Mouse (Mus musculus): ENCODE results near the gene Fpgs. TPM values are rescaled to one million over a fixed set of nuclear protein-coding genes. Genes with fewer than 3 reads are reported as not detected.

Gene Fpgs
- polyA plus RNA-seq, 1 experiment from 2014 or later, result 15.3 TPM

- ATAC-seq (ENCODE audit: low FRiP score, low TSS enrichment) (no peak), DNase-seq (no peak)
- no peaks in the 10 kb centered on the region for H3K27me3 ChIP-seq (ENCODE audit: control insufficient read depth, insufficient read depth, low read length)
- no peak within 1 kb of the TSS for H3K4me3 ChIP-seq (replicated peaks; ENCODE audit: low read depth, low read length)
- whole genome bisulfite sequencing, result 56% methylated on average over 8 of the region's 8 CpGs
- H3K9ac ChIP-seq (replicated peaks; ENCODE audit: low read length), result no peak within 1 kb of the TSS
- H3K9me3 ChIP-seq (ENCODE audit: control insufficient read depth, low read length), result no peaks in the 10 kb centered on the region
- no peaks in the 10 kb centered on the region for H3K4me1 ChIP-seq (ENCODE audit: control insufficient read depth, insufficient read depth, low read length)
- H3K27ac ChIP-seq (replicated peaks; ENCODE audit: low read depth, low read length), result no peak within 1 kb of the TSS
- no peaks in the 10 kb centered on the region for H3K36me3 ChIP-seq (ENCODE audit: control insufficient read depth, insufficient read depth, low read length)
- no peak within 1 kb of the TSS for H3K4me2 ChIP-seq (ENCODE audit: low read length)
These were observed 16.8 kb upstream of the Fpgs start, which contains the start of gene Sh2d3c for GRCm38 (mm10) chr2:32720681-32721229. Gene Sh2d3c (plus strand): TSS chr2:32721055.

GRCm38 (mm10) chr2:32720053-32720452 is 16.1 kb upstream of the Fpgs start:
- no peak for ATAC-seq (ENCODE audit: low FRiP score, low TSS enrichment)

DNA sequence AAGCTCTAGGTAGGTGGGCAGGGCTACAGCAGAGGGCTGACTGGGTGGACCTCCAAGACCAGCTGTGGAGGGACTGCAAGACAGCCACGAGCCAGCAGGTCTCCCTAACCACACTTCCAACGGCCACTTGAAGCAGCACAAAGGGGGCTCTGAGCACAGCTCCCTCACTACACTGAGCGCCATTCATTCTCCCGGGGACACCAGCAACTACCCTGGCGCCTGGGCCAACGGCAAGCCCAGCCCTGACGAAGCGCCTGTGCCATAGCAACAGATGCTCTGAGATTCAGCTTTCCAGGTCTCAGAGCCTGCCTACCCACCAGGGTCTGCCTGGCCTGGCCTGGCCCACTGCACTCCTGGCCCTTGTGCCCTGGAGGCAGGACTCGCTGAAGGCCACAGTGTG is 14.8 kb upstream of the Fpgs start:
- Histone ChIP-seq H3K4me1 (ENCODE audit: control insufficient read depth, insufficient read depth, low read length) (peaks cover 6% of the 10 kb centered on the region), H3K9me3 (ENCODE audit: control insufficient read depth, low read length) (no peaks in the 10 kb centered on the region), H3K9ac (replicated peaks; ENCODE audit: low read length) (no peak overlapping the region), H3K36me3 (ENCODE audit: control insufficient read depth, insufficient read depth, low read length) (no peaks in the 10 kb centered on the region), H3K4me2 (ENCODE audit: low read length) (no peak overlapping the region), H3K4me3 (replicated peaks; ENCODE audit: low read depth, low read length) (no peak overlapping the region), H3K27me3 (ENCODE audit: control insufficient read depth, insufficient read depth, low read length) (no peaks in the 10 kb centered on the region), H3K27ac (replicated peaks; ENCODE audit: low read depth, low read length) (no peak overlapping the region)
- DNase-seq, result peak; percentile 44
- WGBS, result 43% methylated on average over 9 of the region's 9 CpGs
- ATAC-seq (ENCODE audit: low FRiP score, low TSS enrichment), result no peak

More at GRCm38 (mm10) chr2:32720053-32720452, 16.1 kb upstream of the Fpgs start:
- no peaks in the 10 kb centered on the region for H3K4me1 ChIP-seq (ENCODE audit: control insufficient read depth, insufficient read depth, low read length)
- 91% methylated on average over 3 of the region's 3 CpGs for WGBS
- H3K4me3 ChIP-seq (replicated peaks; ENCODE audit: low read depth, low read length), result no peak overlapping the region
- no peaks in the 10 kb centered on the region for H3K27me3 ChIP-seq (ENCODE audit: control insufficient read depth, insufficient read depth, low read length)
- H3K27ac ChIP-seq (replicated peaks; ENCODE audit: low read depth, low read length), result no peak overlapping the region
- no peaks in the 10 kb centered on the region for H3K36me3 ChIP-seq (ENCODE audit: control insufficient read depth, insufficient read depth, low read length)
- H3K9ac ChIP-seq (replicated peaks; ENCODE audit: low read length), result no peak overlapping the region
- no peaks in the 10 kb centered on the region for H3K9me3 ChIP-seq (ENCODE audit: control insufficient read depth, low read length)
- no peak overlapping the region for H3K4me2 ChIP-seq (ENCODE audit: low read length)
- DNase-seq, result no peak

- ATAC-seq (ENCODE audit: low FRiP score, low TSS enrichment), result no peak
- Histone ChIP-seq H3K27me3 (ENCODE audit: control insufficient read depth, insufficient read depth, low read length) (no peaks in the 10 kb centered on the region), H3K36me3 (ENCODE audit: control insufficient read depth, insufficient read depth, low read length) (peaks cover 13% of the 10 kb centered on the region), H3K4me1 (ENCODE audit: control insufficient read depth, insufficient read depth, low read length) (peaks cover 15% of the 10 kb centered on the region), H3K9ac (replicated peaks; ENCODE audit: low read length) (no peak overlapping the region), H3K9me3 (ENCODE audit: control insufficient read depth, low read length) (no peaks in the 10 kb centered on the region), H3K27ac (replicated peaks; ENCODE audit: low read depth, low read length) (no peak overlapping the region), H3K4me2 (ENCODE audit: low read length) (no peak overlapping the region), H3K4me3 (replicated peaks; ENCODE audit: low read depth, low read length) (no peak overlapping the region)
- 73% methylated on average over 4 of the region's 4 CpGs for WGBS
- no peak for DNase-seq
These were observed 11.1 kb upstream of the Fpgs start for GRCm38 (mm10) chr2:32714987-32715425.

- peak overlapping the region; percentile 99 for H3K27ac ChIP-seq (replicated peaks; ENCODE audit: low read depth, low read length)
- H3K4me3 ChIP-seq (replicated peaks; ENCODE audit: low read depth, low read length), result 0 out of 2 replicates have a peak overlapping the region, but pooled peaks have one; percentile 89
- no peaks in the 10 kb centered on the region for H3K9me3 ChIP-seq (ENCODE audit: control insufficient read depth, low read length)
- peak overlapping the region; percentile 97; the same call in 1 of the 2 replicates for H3K4me2 ChIP-seq (ENCODE audit: low read length)
- H3K4me1 ChIP-seq (ENCODE audit: control insufficient read depth, insufficient read depth, low read length), result peaks cover 15% of the 10 kb centered on the region
- peaks cover 19% of the 10 kb centered on the region for H3K36me3 ChIP-seq (ENCODE audit: control insufficient read depth, insufficient read depth, low read length)
- peak overlapping the region; percentile 95; the same call in 1 of the 2 replicates for H3K9ac ChIP-seq (replicated peaks; ENCODE audit: low read length)
- WGBS, result 68% methylated on average over 11 of the region's 11 CpGs
- no peak for DNase-seq
- ATAC-seq (ENCODE audit: low FRiP score, low TSS enrichment), result no peak
- no peaks in the 10 kb centered on the region for H3K27me3 ChIP-seq (ENCODE audit: control insufficient read depth, insufficient read depth, low read length)
These were observed 10.4 kb upstream of the Fpgs start for GRCm38 (mm10) chr2:32714117-32714986.

GRCm38 (mm10) chr2:32712934-32713817 is 9.2 kb upstream of the Fpgs start, which contains the start of gene Cdk9:
Gene Cdk9 (minus strand): TSS chr2:32713076.
- H3K4me2 ChIP-seq (ENCODE audit: low read length), result peak within 1 kb of the TSS; percentile 97
- WGBS, result under 1% methylated on average over 53 of the region's 79 CpGs
- H3K4me1 ChIP-seq (ENCODE audit: control insufficient read depth, insufficient read depth, low read length), result peaks cover 15% of the 10 kb centered on the region
- ATAC-seq (ENCODE audit: low FRiP score, low TSS enrichment) (peak; percentile 89), DNase-seq (peak; percentile 95)
- peak within 1 kb of the TSS; percentile 95 for H3K9ac ChIP-seq (replicated peaks; ENCODE audit: low read length)
- no peaks in the 10 kb centered on the region for H3K9me3 ChIP-seq (ENCODE audit: control insufficient read depth, low read length)
- H3K36me3 ChIP-seq (ENCODE audit: control insufficient read depth, insufficient read depth, low read length), result peaks cover 31% of the 10 kb centered on the region
- peak within 1 kb of the TSS; percentile 99 for H3K27ac ChIP-seq (replicated peaks; ENCODE audit: low read depth, low read length)
- H3K4me3 ChIP-seq (replicated peaks; ENCODE audit: low read depth, low read length), result peak within 1 kb of the TSS; percentile 89
- H3K27me3 ChIP-seq (ENCODE audit: control insufficient read depth, insufficient read depth, low read length), result no peaks in the 10 kb centered on the region

DNA sequence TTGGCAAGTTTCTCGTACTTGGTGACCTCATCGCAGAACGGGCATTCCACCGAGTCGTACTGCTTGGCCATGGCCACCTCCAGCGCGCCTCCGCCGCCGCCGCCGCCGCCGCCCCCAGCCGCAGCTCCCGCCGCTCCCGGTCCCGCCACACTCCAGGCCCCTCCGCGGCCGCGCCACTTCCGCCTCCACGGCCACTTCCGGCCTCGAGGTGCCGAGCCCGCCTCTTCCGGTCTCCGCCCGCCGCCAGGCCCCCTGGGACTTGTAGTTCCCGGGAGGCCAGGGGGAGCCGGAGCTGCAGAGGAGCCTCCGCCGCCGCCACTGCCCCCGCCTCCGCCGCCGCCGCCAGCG is 8.6 kb upstream of the Fpgs start:
- Histone ChIP-seq H3K4me2 (ENCODE audit: low read length) (peak overlapping the region; percentile 97), H3K27ac (replicated peaks; ENCODE audit: low read depth, low read length) (peak overlapping the region; percentile 99), H3K4me3 (replicated peaks; ENCODE audit: low read depth, low read length) (peak overlapping the region; percentile 89), H3K27me3 (ENCODE audit: control insufficient read depth, insufficient read depth, low read length) (no peaks in the 10 kb centered on the region), H3K9me3 (ENCODE audit: control insufficient read depth, low read length) (no peaks in the 10 kb centered on the region), H3K9ac (replicated peaks; ENCODE audit: low read length) (peak overlapping the region; percentile 95), H3K4me1 (ENCODE audit: control insufficient read depth, insufficient read depth, low read length) (peaks cover 15% of the 10 kb centered on the region), H3K36me3 (ENCODE audit: control insufficient read depth, insufficient read depth, low read length) (peaks cover 37% of the 10 kb centered on the region)
- DNase-seq (peak; percentile 97), ATAC-seq (ENCODE audit: low FRiP score, low TSS enrichment) (peak; percentile 88)
- WGBS, result 0% methylated on average over 44 of the region's 44 CpGs

GRCm38 (mm10) chr2:32712108-32712551 is 8.2 kb upstream of the Fpgs start:
- DNase-seq (peak; percentile 47), ATAC-seq (ENCODE audit: low FRiP score, low TSS enrichment) (peak; percentile 31)
- Histone ChIP-seq H3K27me3 (ENCODE audit: control insufficient read depth, insufficient read depth, low read length) (no peaks in the 10 kb centered on the region), H3K4me1 (ENCODE audit: control insufficient read depth, insufficient read depth, low read length) (peaks cover 15% of the 10 kb centered on the region), H3K4me2 (ENCODE audit: low read length) (peak overlapping the region; percentile 97), H3K9ac (replicated peaks; ENCODE audit: low read length) (peak overlapping the region; percentile 95), H3K9me3 (ENCODE audit: control insufficient read depth, low read length) (no peaks in the 10 kb centered on the region), H3K4me3 (replicated peaks; ENCODE audit: low read depth, low read length) (peak overlapping the region; percentile 89), H3K36me3 (ENCODE audit: control insufficient read depth, insufficient read depth, low read length) (peaks cover 40% of the 10 kb centered on the region), H3K27ac (replicated peaks; ENCODE audit: low read depth, low read length) (peak overlapping the region; percentile 99)
- WGBS, result under 1% methylated on average over 41 of the region's 41 CpGs

Measured in midbrain, embryonic 14.5 days (tissue).